Mouse (Mus musculus) intestine, embryonic 15.5 days (tissue): ENCODE results near the gene A4gnt. TPM values are rescaled to one million over a fixed set of nuclear protein-coding genes. Genes with fewer than 3 reads are reported as not detected.
"Not testable (repeated sequence)": the region's sequence is repeated elsewhere in the genome, so short reads cannot be mapped to it uniquely, and the experiment has no call there.

Source experiments
- ATAC-seq: fragments of 200-750 bp; cut with Nextera tagmentation; 2 replicates; pipeline ENCODE4 v1.8.0; 2017; ENCODE audit warnings: moderate TSS enrichment, moderate library complexity
- H3K27ac ChIP-seq: fragments of 300-500 bp; sonication (generic); 2 replicates; pipeline ENCODE4 v1.5.1; 2015; ENCODE audit warnings: mild to moderate bottlenecking, inconsistent platforms
- H3K27me3 ChIP-seq: fragments of 300-500 bp; sonication (generic); replicated peaks from 2 replicates; pipeline ENCODE4 v1.6.1; 2015; ENCODE audit warnings: inconsistent platforms
- H3K36me3 ChIP-seq: fragments of 300-500 bp; sonication (generic); 2 replicates; pipeline ENCODE4 v1.6.1; 2015; ENCODE audit warnings: inconsistent platforms
- H3K4me1 ChIP-seq: fragments of 300-500 bp; sonication (generic); replicated peaks from 2 replicates; pipeline ENCODE4 v1.6.1; 2015; ENCODE audit warnings: inconsistent platforms
- H3K4me2 ChIP-seq: fragments of 300-500 bp; sonication (generic); replicated peaks from 2 replicates; pipeline ENCODE4 v1.6.1; 2015; ENCODE audit warnings: mild to moderate bottlenecking, inconsistent platforms
- H3K4me3 ChIP-seq: fragments of 300-500 bp; sonication (generic); replicated peaks from 2 replicates; pipeline ENCODE4 v1.5.1; 2015; ENCODE audit warnings: inconsistent platforms
- H3K9ac ChIP-seq: fragments of 300-500 bp; sonication (generic); 2 replicates; pipeline ENCODE4 v1.6.1; 2015; ENCODE audit warnings: inconsistent platforms
- H3K9me3 ChIP-seq: fragments of 300-500 bp; sonication (generic); 2 replicates; pipeline ENCODE4 v1.6.1; 2016; ENCODE audit warnings: inconsistent platforms
- WGBS: fragments of 180-500 bp; shearing (Covaris S2); methylation state at CpG from one replicate; pipeline ENCODE4 v1.1.7; 2015; 5-methylcytosine and 5-hydroxymethylcytosine counted together
- polyA plus RNA-seq: library from polyadenylated mRNA; unstranded; fragments of >200 nt; fragmentation: Nextera tagmentation; extraction: Ambion mirVana; gene quantifications from 2 replicates; pipeline ENCODE4 v1.2.1, GENCODE M21; 2015

Gene A4gnt
- polyA plus RNA-seq, result 0.92 and 0.96 TPM in 2 replicates

GRCm38 (mm10) chr9:99612202-99612601 is at the start of gene A4gnt:
Gene A4gnt, plus strand, starts transcription at chr9:99612502.
- ATAC-seq, result no peak
- H3K4me2 ChIP-seq, result no peak within 1 kb of the TSS
- H3K4me1 ChIP-seq, result no peaks in the 10 kb centered on the region
- H3K36me3 ChIP-seq, result no peaks in the 10 kb centered on the region
- no peaks in the 10 kb centered on the region for H3K9me3 ChIP-seq
- H3K4me3 ChIP-seq, result no peak within 1 kb of the TSS
- WGBS, result 34% methylated on average over 2 of the region's 2 CpGs
- H3K27ac ChIP-seq, result no peak within 1 kb of the TSS
- H3K9ac ChIP-seq, result no peak within 1 kb of the TSS
- no peaks in the 10 kb centered on the region for H3K27me3 ChIP-seq

GRCm38 (mm10) chr9:99563714-99564113 is 48.6 kb upstream of the A4gnt start:
- Histone ChIP-seq H3K4me2 (no peak overlapping the region), H3K9ac (no peak overlapping the region), H3K27ac (no peak overlapping the region), H3K4me3 (no peak overlapping the region), H3K27me3 (no peaks in the 10 kb centered on the region), H3K36me3 (no peaks in the 10 kb centered on the region), H3K9me3 (no peaks in the 10 kb centered on the region), H3K4me1 (peaks cover 4% of the 10 kb centered on the region)
- WGBS, result 15% methylated on average over 11 of the region's 11 CpGs
- ATAC-seq, result no peak

- WGBS, result under 1% methylated on average over 15 of the region's 15 CpGs
- Histone ChIP-seq H3K4me2 (peak overlapping the region; percentile 74), H3K4me3 (peak overlapping the region; percentile 88), H3K9ac (peak overlapping the region; percentile 93), H3K27me3 (no peaks in the 10 kb centered on the region), H3K9me3 (no peaks in the 10 kb centered on the region), H3K36me3 (no peaks in the 10 kb centered on the region), H3K4me1 (peaks cover 4% of the 10 kb centered on the region), H3K27ac (peak overlapping the region; percentile 98)
- ATAC-seq, result no peak; the same call in 1 of the 2 replicates
Measured at GRCm38 (mm10) chr9:99568023-99568346, 44.3 kb upstream of the A4gnt start.

GRCm38 (mm10) chr9:99568347-99569070 is 43.8 kb upstream of the A4gnt start, which contains the start of gene Armc8:
Gene Armc8, minus strand, starts transcription at chr9:99568899.
- no peaks in the 10 kb centered on the region for H3K9me3 ChIP-seq
- peak within 1 kb of the TSS; percentile 98 for H3K27ac ChIP-seq
- no peaks in the 10 kb centered on the region for H3K36me3 ChIP-seq
- peak within 1 kb of the TSS; percentile 74 for H3K4me2 ChIP-seq
- peak; percentile 99 for ATAC-seq
- H3K27me3 ChIP-seq, result no peaks in the 10 kb centered on the region
- 0% methylated on average over 70 of the region's 70 CpGs for WGBS
- peak within 1 kb of the TSS; percentile 88 for H3K4me3 ChIP-seq
- H3K9ac ChIP-seq, result peak within 1 kb of the TSS; percentile 93
- H3K4me1 ChIP-seq, result peaks cover 4% of the 10 kb centered on the region

GRCm38 (mm10) chr9:99569071-99569397 is 43.3 kb upstream of the A4gnt start:
- 2% methylated on average over 9 of the region's 9 CpGs for WGBS
- Histone ChIP-seq H3K9me3 (no peaks in the 10 kb centered on the region), H3K4me1 (peaks cover 4% of the 10 kb centered on the region), H3K27ac (peak overlapping the region; percentile 98), H3K9ac (peak overlapping the region; percentile 93), H3K27me3 (no peaks in the 10 kb centered on the region), H3K36me3 (no peaks in the 10 kb centered on the region), H3K4me3 (peak overlapping the region; percentile 88), H3K4me2 (peak overlapping the region; percentile 74)
- ATAC-seq, result no peak

GRCm38 (mm10) chr9:99575677-99576480 is 36.4 kb upstream of the A4gnt start, which contains the start of gene Dbr1:
Gene Dbr1, plus strand, starts transcription at chr9:99575799.
- under 1% methylated on average over 57 of the region's 57 CpGs for whole genome bisulfite sequencing
- peak within 1 kb of the TSS; percentile 96 for H3K4me3 ChIP-seq

GRCm38 (mm10) chr9:99580655-99581054 is 31.6 kb upstream of the A4gnt start:
- no peak for ATAC-seq
- peaks cover 21% of the 10 kb centered on the region for H3K36me3 ChIP-seq
- 36% methylated on average over 2 of the region's 2 CpGs for WGBS

More at GRCm38 (mm10) chr9:99575677-99576480, 36.4 kb upstream of the A4gnt start, which contains the start of gene Dbr1:
- peak within 1 kb of the TSS; percentile 80 for H3K27ac ChIP-seq
- H3K9ac ChIP-seq, result peak within 1 kb of the TSS; percentile 97
- H3K36me3 ChIP-seq, result 0 out of 2 replicates have a peak, but pooled peaks cover 6% of the 10 kb centered on the region
- no peaks in the 10 kb centered on the region for H3K27me3 ChIP-seq
- 0 out of 2 replicates have a peak, but pooled peaks cover 3% of the 10 kb centered on the region for H3K4me1 ChIP-seq
- peak; percentile 97 for ATAC-seq
- no peaks in the 10 kb centered on the region for H3K9me3 ChIP-seq
- peak within 1 kb of the TSS; percentile 66 for H3K4me2 ChIP-seq

GRCm38 (mm10) chr9:99587505-99588202 is 24.6 kb upstream of the A4gnt start:
- ATAC-seq, result no peak
- Histone ChIP-seq H3K27ac (no peak overlapping the region), H3K36me3 (peaks cover 6% of the 10 kb centered on the region; the same call in 1 of the 2 replicates), H3K4me2 (no peak overlapping the region), H3K9ac (no peak overlapping the region), H3K4me1 (no peaks in the 10 kb centered on the region), H3K9me3 (no peaks in the 10 kb centered on the region), H3K27me3 (no peaks in the 10 kb centered on the region), H3K4me3 (no peak overlapping the region)
- WGBS, result 27% methylated on average over 8 of the region's 8 CpGs

More at GRCm38 (mm10) chr9:99580655-99581054, 31.6 kb upstream of the A4gnt start:
- Histone ChIP-seq H3K27me3 (no peaks in the 10 kb centered on the region), H3K9me3 (no peaks in the 10 kb centered on the region), H3K9ac (no peak overlapping the region), H3K27ac (no peak overlapping the region), H3K4me1 (0 out of 2 replicates have a peak, but pooled peaks cover 3% of the 10 kb centered on the region), H3K4me3 (no peak overlapping the region), H3K4me2 (no peak overlapping the region)

GRCm38 (mm10) chr9:99591144-99591543 is 21.2 kb upstream of the A4gnt start:
- H3K27me3 ChIP-seq, result no peaks in the 10 kb centered on the region
- 73% methylated on average over 8 of the region's 8 CpGs for WGBS
- no peaks in the 10 kb centered on the region for H3K36me3 ChIP-seq
- H3K4me2 ChIP-seq, result no peak overlapping the region
- no peaks in the 10 kb centered on the region for H3K9me3 ChIP-seq
- H3K9ac ChIP-seq, result no peak overlapping the region
- H3K27ac ChIP-seq, result no peak overlapping the region
- H3K4me1 ChIP-seq, result no peaks in the 10 kb centered on the region
- no peak for ATAC-seq
- H3K4me3 ChIP-seq, result no peak overlapping the region

- H3K4me1 ChIP-seq, H3K9me3 ChIP-seq, ATAC-seq, H3K36me3 ChIP-seq, H3K27me3 ChIP-seq, H3K4me2 ChIP-seq, H3K27ac ChIP-seq, H3K9ac ChIP-seq, H3K4me3 ChIP-seq: not testable (repeated sequence)
- WGBS, result 94% methylated on average over 6 of the region's 6 CpGs
Measured at GRCm38 (mm10) chr9:99599127-99599526, 13.2 kb upstream of the A4gnt start.

- H3K4me3 ChIP-seq, result no peak overlapping the region
- no peak for ATAC-seq
- 62% methylated on average over 2 of the region's 2 CpGs for WGBS
Measured at GRCm38 (mm10) chr9:99603566-99603965, 8.7 kb upstream of the A4gnt start.

GRCm38 (mm10) chr9:99619688-99620087 is 7.4 kb downstream of the A4gnt start:
- no peak for ATAC-seq
- Histone ChIP-seq H3K9ac (no peak overlapping the region), H3K4me3 (no peak overlapping the region), H3K36me3 (no peaks in the 10 kb centered on the region), H3K9me3 (no peaks in the 10 kb centered on the region), H3K27me3 (no peaks in the 10 kb centered on the region), H3K4me2 (no peak overlapping the region), H3K27ac (no peak overlapping the region), H3K4me1 (no peaks in the 10 kb centered on the region)
- 94% methylated on average over 8 of the region's 8 CpGs for WGBS

More at GRCm38 (mm10) chr9:99603566-99603965, 8.7 kb upstream of the A4gnt start:
- no peak overlapping the region for H3K9ac ChIP-seq
- no peak overlapping the region for H3K27ac ChIP-seq
- no peak overlapping the region for H3K4me2 ChIP-seq
- H3K4me1 ChIP-seq, result no peaks in the 10 kb centered on the region
- no peaks in the 10 kb centered on the region for H3K9me3 ChIP-seq
- H3K36me3 ChIP-seq, result no peaks in the 10 kb centered on the region
- H3K27me3 ChIP-seq, result no peaks in the 10 kb centered on the region
